Mouse (Mus musculus) embryonic fibroblast, embryonic 13.5 days (primary cell): ENCODE results near the gene Rnaseh2c.

Experiments
- CTCF ChIP-seq: IDR thresholded peaks from 2 replicates; pipeline ENCODE4 v1.5.1; 2011; ENCODE audit warnings: mild to moderate bottlenecking, control low read depth, low read length, moderate library complexity, borderline replicate concordance; ENCODE audit not compliant: insufficient read depth
- POLR2A ChIP-seq: IDR thresholded peaks from 2 replicates; pipeline ENCODE4 v1.6.1; 2011; ENCODE audit warnings: low read depth, mild to moderate bottlenecking, control low read depth, low read length, moderate library complexity

- TF ChIP-seq CTCF (no peak), POLR2A (no peak)
These were observed 4.5 kb downstream of the Rnaseh2c start for GRCm38 (mm10) chr19:5606196-5606595.
